ENCODE assay signal across 10 mouse cellular contexts in the genomic region with DNA sequence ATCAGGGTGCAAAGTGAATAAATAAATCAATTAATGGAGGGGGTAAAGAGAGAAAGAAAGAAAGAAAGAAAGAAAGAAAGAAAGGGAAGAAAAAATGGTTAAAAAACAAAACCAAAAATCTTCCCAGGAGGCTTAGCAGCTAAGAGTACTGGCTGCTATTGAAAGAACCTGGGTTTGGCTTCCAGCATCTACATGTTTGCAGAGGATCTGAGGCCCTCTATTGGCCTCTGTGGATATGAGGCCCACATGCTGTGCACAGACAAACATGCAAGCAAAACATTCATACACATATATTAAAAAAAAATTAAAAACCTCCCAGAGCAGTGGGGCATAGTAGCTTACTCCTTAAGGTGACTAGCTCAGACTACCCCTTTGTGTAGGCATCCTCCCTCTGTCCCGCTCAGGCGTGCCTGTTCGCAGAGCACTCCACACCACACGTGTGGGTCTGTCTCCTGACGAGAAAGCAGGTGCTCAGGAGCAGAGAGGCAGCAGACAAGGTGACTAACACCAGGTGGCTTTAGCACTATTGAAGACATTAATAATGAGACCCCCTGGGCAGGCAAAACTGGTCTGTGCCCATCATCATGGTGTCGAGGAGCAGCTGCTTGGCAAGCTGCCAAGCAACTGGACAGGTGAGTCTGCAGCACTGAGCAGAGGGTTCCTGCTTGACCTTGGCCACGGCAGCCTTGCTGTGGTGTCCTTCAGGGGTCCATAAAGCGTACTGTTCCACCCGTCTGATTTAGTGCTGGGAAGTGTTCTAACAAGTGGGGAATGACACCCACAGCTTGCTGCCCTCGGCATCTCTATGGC. TPM values are rescaled to one million over a fixed set of nuclear protein-coding genes. Genes with fewer than 3 reads are reported as not detected.
DNase-seq lines count a peak whose midpoint lies in the region; ATAC-seq lines count a peak whose summit lies in the region.
"Had no signal": no experiment of that assay in that cellular context is flagged by ENCODE, and none has a peak within 500 bp of the region (broad histone marks: within the 10 kb centered on the region; RNA-seq: fewer than 3 reads in every experiment).

No protein-coding gene starts in this region.

- H3K4me3 ChIP-seq in midbrain, embryonic 13.5 days (replicated peaks): no peak overlapping the region
- no peak overlapping the region for H3K4me3 ChIP-seq in midbrain, embryonic 11.5 days (ENCODE audit: low read depth, low read length)
- H3K4me3 ChIP-seq: limb, embryonic 13.5 days had no signal

- H3K36me3 ChIP-seq in midbrain, embryonic 13.5 days: no peaks in the 10 kb centered on the region
- no peaks in the 10 kb centered on the region for H3K36me3 ChIP-seq in midbrain, embryonic 11.5 days (ENCODE audit: control insufficient read depth, insufficient read depth, low read length)
- H3K36me3 ChIP-seq: limb, embryonic 13.5 days had no signal

- ATAC-seq in midbrain, embryonic 13.5 days: peak; percentile 60; the same call in 1 of the 2 replicates
- ATAC-seq in midbrain, embryonic 11.5 days (ENCODE audit: low FRiP score): no peak

- no peaks in the 10 kb centered on the region for H3K9me3 ChIP-seq in midbrain, embryonic 13.5 days
- H3K9me3 ChIP-seq in midbrain, embryonic 11.5 days (ENCODE audit: control insufficient read depth, low read length): no peaks in the 10 kb centered on the region
- H3K9me3 ChIP-seq: limb, embryonic 13.5 days had no signal

- 0 out of 2 replicates have a peak overlapping the region, but pooled peaks have one; percentile 15 for H3K9ac ChIP-seq in midbrain, embryonic 13.5 days (replicated peaks)
- no peak overlapping the region for H3K9ac ChIP-seq in midbrain, embryonic 11.5 days (ENCODE audit: low read length)
- H3K9ac ChIP-seq: limb, embryonic 13.5 days had no signal

- peak; percentile 29 to 39 for DNase-seq in cerebellum, postnatal 25 days
- DNase-seq in cerebellum, postnatal 14 days: no peak
- DNase-seq in midbrain, embryonic 11.5 days (ENCODE audit: low spot score, missing footprints): no peak
- DNase-seq in kidney, postnatal 14 days: peak; percentile 55
- DNase-seq in adrenal gland, postnatal 4 days (ENCODE audit: low spot score in 2 of 2): no peak
- no peak for DNase-seq in lung, postnatal 14 days
- no peak for DNase-seq in embryo, embryonic 10 days (ENCODE audit: low spot score)

- WGBS in midbrain, embryonic 13.5 days: 77% methylated on average over 10 of the region's 10 CpGs
- WGBS in midbrain, embryonic 11.5 days: 80% methylated on average over 10 of the region's 10 CpGs

- H3K4me2 ChIP-seq in midbrain, embryonic 13.5 days (replicated peaks): no peak overlapping the region
- H3K4me2 ChIP-seq in midbrain, embryonic 11.5 days: no peak overlapping the region
- H3K4me2 ChIP-seq: limb, embryonic 13.5 days had no signal

- H3K27ac ChIP-seq in midbrain, embryonic 13.5 days: peak overlapping the region; percentile 72
- no peak overlapping the region for H3K27ac ChIP-seq in midbrain, embryonic 11.5 days (ENCODE audit: low read depth, low read length)
- H3K27ac ChIP-seq: limb, embryonic 13.5 days had no signal

- peaks cover 49% of the 10 kb centered on the region for H3K4me1 ChIP-seq in midbrain, embryonic 13.5 days (replicated peaks)
- H3K4me1 ChIP-seq in midbrain, embryonic 11.5 days (ENCODE audit: control insufficient read depth, insufficient read depth, low read length): no peaks in the 10 kb centered on the region

- no peaks in the 10 kb centered on the region for H3K27me3 ChIP-seq in midbrain, embryonic 13.5 days
- no peaks in the 10 kb centered on the region for H3K27me3 ChIP-seq in midbrain, embryonic 11.5 days (ENCODE audit: control insufficient read depth, insufficient read depth, low read length)
- H3K27me3 ChIP-seq: limb, embryonic 13.5 days had no signal

RNA-seq across cellular contexts. Expression of a gene that starts 33.2 kb away (rescaled TPM):
- 47.8 and 50.1 TPM in 2 replicates for polyA plus RNA-seq in midbrain, embryonic 13.5 days (2015; fragmentation: Nextera tagmentation; extraction: Ambion mirVana)
- 12.1 and 12.8 TPM in 2 replicates for polyA plus RNA-seq in midbrain, embryonic 11.5 days (2014; fragmentation: Nextera tagmentation; extraction: Ambion mirVana)
- 10 to 100 TPM; 54.0 to 55.9 TPM for total RNA-seq in adrenal gland, postnatal 4 days (2021)

RNA-seq across cellular contexts. Expression of a gene that starts 33.7 kb away (rescaled TPM):
- 4.3 and 5.1 TPM in 2 replicates for polyA plus RNA-seq in midbrain, embryonic 13.5 days (2015; fragmentation: Nextera tagmentation; extraction: Ambion mirVana)
- 2.0 and 2.4 TPM in 2 replicates for polyA plus RNA-seq in midbrain, embryonic 11.5 days (2014; fragmentation: Nextera tagmentation; extraction: Ambion mirVana)
- 1 to 10 TPM; 1.8 to 2.6 TPM for total RNA-seq in adrenal gland, postnatal 4 days (2021)
- polyA plus RNA-seq: C2C12 had no signal

Comparison
In these comparisons a context has a peak if more than half of its experiments do, and no peak if none do; other contexts are left out.
1. DNase-seq: peak in cerebellum, postnatal 25 days (2 of 2) and kidney, postnatal 14 days (single experiment); none in cerebellum, postnatal 14 days (0 of 2), midbrain, embryonic 11.5 days (single experiment), adrenal gland, postnatal 4 days (0 of 2), lung, postnatal 14 days (single experiment) and embryo, embryonic 10 days (single experiment).